Mouse (Mus musculus): ENCODE data around the gene Gm1043. TPM values are rescaled to one million over a fixed set of nuclear protein-coding genes. Genes with fewer than 3 reads are reported as not detected.

The Gm1043 gene
- polyA plus RNA-seq, 2 experiments from 2014 or later: 2.4 to 4.2 TPM

DNA sequence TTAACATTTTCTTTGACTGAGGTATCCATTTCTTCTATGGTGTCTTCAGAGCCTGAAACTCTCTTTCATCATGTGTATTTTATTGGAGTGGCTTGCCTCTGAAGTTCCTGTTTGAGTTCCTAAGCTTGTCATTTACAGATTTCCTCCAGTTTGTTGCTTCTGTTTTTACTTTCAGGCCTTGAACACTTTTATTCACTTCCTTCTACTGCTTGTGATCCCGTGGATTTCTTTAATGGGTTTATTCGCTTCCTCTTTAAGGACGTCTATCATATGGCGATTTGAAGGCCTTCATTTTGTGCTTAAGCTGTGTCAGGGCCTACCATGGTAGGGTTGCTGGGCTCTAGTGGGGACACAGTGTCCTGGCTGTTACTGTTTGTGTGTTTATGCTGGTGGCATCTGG lies 11.5 kb upstream of the Gm1043 start:
- no peak for ATAC-seq

DNA sequence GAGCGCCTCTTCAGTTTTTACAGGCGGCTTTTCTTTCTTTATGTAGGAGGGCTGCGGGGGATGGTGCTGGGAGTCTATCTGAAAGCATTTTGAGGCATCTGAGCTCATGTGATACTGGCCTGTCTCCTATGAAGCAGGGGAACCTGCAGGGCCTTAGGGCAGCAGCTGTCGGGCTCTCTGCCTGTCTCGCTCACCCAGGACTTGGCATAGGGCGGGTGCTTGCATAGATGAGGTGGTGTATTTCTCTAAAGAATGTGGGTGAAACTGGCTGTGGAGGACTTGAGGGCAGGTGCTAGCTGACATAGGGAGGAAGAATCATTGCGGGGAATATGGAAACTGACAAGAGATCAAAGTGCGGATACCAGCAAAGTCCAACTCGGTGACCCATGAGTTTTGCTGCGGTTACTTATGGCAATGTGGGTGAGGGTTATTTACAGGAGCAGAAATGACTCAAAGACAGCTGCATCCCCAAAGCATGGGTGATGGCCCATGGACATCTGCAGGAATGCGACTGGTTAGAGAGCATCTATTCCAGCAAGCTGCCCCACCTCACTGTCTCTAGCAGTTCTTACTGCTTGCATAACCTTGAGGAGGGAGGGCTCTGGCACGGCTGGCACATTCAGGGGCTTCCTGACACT lies 8.4 kb upstream of the Gm1043 start:
- ATAC-seq: no peak

GRCm38 (mm10) chr5:37077330-37077698 lies 7.9 kb upstream of the Gm1043 start:
- ATAC-seq: no peak

DNA sequence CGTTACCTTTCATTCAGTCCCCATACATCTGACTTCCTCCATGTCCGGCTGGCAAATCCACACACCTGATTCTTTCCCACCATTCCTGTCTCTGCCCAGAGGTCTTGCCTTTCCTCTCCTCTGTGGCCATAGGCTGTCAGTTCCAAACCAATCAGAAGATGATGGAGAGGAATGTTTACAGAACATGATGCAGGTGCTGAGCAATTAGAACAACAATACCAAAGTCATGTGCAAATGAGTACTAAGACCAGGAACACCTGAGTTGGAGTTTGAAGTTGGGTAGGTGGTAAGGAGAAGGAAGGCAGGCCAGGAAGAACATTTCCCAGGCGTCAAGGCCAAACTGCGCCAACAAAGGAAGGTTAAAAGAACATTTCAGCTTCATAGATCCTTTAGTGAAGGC lies 5.7 kb upstream of the Gm1043 start:
- no peak for ATAC-seq

DNA sequence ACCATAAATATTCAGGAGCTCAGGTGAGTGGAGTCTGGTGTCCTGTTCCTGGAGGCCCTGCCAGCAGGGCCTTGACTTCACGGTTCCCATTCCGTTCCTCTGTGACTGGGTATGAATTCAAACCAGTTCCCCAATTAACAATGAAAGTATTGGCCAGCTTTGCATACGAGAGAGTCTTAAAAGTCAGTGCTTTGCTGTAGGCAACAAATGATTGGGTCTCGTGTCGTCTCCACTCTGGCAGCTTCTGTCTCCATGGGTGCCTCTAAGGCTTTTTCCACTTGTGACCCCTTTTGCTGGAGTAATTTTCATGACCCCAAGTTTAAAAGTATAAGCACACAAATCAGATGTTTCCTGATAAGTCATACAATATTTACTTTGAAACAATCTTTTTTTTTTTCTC lies 4.6 kb upstream of the Gm1043 start:
- no peak for ATAC-seq

DNA sequence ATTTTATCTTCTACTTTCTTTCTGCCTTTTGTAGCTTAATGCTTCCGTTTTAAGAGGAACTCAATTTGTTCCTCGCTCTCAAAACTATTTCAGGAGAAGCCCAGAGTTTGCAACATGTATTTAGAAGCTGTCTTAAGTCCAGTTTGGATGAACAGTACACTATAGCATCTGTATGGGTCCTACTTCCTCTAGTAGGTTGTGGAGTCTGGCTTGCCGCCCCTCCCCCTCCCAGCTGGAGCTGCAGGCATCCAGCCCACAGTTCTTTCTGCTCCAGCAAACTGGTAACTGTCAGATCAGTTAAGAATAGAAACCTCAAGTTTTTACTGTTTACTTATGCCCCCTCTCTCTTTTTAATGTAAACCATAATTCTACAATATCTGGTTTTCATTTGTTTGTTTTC lies 2.8 kb upstream of the Gm1043 start:
- no peak for ATAC-seq

GRCm38 (mm10) chr5:37083209-37083770 lies 1.9 kb upstream of the Gm1043 start:
- ATAC-seq: no peak

DNA sequence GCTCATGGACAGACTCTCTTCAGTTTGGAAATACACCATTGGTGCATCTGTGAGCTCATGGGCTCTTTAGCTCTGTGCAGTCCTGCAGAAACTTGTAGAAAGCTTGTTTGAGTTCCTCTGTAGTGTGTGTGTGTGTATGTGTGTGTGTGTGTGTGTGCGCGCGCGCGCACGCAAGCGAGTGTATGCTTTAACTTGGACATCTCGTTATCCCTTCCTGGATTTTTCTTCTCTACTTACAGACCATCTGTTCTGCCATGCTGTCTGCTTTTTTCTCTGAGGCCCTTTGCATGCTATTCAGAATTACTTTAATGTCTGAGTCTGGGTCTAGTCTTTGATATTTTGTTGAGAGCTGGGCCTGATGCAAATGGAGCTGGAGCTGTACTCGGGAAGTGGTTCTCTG lies 1.3 kb upstream of the Gm1043 start:
- no peak for ATAC-seq

DNA sequence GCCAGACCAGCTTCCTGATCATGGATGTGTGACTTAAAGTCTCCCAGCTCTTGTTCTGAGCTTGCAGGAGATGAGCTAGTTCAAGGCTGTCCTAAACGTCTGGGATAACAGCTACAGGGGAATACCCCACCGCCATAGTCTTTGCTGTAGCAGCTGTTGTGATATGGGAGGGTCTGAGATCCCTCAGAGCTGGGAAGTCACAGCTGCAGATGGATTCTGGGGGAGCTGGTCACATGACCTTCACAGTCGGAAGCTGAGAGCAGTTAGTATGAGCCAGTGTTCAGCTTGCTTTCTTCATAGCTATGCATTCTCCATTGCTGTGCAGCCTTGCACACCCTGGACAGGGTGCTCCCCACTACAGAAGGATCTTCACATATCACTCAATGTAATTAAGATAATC lies 748 bp downstream of the Gm1043 start:
- ATAC-seq: no peak

GRCm38 (mm10) chr5:37087786-37088185 lies 2.6 kb downstream of the Gm1043 start:
- no peak for ATAC-seq

- no peak for ATAC-seq
Measured at GRCm38 (mm10) chr5:37088342-37089108, 3.4 kb downstream of the Gm1043 start.

DNA sequence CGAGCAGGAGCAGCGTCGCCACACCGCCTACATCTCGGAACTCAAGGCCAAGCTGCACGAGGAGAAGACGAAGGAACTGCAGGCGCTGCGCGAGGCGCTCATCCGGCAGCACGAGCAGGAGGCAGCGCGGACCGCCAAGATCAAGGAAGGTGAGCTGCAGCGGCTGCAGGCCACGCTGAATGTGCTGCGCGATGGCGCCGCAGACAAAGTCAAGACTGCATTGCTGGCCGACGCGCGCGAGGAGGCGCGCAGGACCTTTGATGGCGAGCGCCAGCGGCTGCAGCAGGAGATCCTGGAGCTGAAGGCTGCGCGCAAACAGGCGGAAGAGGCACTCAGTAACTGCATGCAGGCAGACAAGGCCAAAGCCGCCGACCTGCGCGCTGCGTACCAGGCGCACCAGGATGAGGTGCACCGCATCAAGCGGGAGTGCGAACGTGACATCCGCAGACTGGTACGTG lies 6.0 kb downstream of the Gm1043 start:
- ATAC-seq: no peak

GRCm38 (mm10) chr5:37094941-37095340 lies 9.8 kb downstream of the Gm1043 start:
- no peak for ATAC-seq

DNA sequence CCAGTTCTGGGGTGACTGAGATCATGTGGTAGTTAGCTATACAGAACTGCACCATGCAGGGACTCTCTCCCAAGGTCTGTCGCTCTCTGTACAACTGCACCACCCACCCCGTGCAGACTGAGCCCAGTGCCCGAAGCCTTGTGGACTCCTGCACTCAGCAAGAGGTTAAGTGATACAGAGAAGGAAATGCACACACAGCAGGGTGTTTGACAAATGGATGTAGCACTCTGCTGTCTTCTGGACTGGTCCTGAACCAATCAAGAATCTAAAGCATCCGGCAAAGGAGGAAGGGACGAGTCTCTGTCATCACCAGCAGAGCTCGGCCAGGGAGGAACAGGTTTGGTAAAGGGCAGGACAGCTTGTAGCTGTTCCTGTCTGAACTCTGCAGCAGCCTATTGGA lies 12.4 kb downstream of the Gm1043 start:
- no peak for ATAC-seq

DNA sequence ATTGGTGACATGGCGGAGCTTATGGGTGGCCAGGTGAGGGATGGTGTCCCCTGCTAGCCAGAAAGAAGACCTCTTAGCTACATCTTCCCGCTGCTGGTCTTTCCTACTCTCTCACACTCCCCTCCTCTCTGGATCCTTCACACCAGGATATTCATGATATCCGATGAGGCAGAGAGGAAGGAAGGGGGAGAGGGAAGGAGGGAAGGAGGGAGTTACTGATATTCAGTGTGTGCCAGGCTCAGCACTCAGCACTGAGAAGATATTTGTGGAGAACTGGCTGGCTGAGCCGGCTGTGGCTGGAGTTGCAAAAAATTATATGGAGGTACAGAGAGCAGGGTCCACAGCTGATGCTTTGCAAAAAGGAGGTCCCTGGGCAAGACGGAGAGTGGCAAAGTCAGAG lies 15.6 kb downstream of the Gm1043 start:
- no peak for ATAC-seq

GRCm38 (mm10) chr5:37101631-37102030 lies 16.5 kb downstream of the Gm1043 start:
- no peak for ATAC-seq

DNA sequence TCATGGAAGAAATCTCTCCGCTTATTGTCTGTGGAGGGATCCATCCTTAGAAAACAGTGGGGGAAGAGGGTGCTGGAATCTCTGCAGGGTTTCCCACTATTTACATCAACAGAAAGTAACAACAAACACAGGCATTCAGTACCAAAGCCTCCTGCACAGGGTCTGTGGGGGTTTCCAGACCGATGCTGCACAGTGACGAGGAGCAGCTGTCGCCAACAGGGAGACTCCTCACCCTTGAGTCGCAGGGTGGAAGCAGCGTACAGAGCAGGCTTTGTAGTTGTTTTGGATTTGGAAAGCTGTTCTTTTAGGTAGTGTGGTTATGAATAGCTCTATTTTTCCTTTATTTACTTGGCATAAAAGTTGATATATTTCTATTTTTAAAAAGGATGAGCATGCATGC lies 16.9 kb downstream of the Gm1043 start:
- no peak for ATAC-seq

GRCm38 (mm10) chr5:37105531-37106456 lies 20.6 kb downstream of the Gm1043 start:
- no peak for ATAC-seq

DNA sequence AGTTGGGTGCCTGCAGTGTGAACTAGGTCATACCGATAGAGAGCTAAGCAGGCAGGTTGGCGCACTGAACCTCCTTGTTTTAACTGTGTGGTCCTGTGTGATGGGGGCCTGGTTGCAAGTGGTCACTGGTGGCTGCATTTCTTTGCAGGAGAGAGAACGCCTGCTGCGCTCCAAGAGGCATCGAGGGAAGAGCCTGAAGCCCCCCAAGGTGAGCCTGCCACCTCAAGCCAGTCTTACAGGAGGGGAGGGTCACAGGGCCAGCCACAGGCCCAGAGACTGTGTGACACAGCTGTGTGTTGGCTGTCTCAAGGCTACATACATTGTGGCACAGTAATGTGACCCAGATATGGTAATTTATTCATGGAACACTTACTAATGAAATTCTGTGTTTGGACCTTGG lies 21.9 kb downstream of the Gm1043 start:
- no peak for ATAC-seq

DNA sequence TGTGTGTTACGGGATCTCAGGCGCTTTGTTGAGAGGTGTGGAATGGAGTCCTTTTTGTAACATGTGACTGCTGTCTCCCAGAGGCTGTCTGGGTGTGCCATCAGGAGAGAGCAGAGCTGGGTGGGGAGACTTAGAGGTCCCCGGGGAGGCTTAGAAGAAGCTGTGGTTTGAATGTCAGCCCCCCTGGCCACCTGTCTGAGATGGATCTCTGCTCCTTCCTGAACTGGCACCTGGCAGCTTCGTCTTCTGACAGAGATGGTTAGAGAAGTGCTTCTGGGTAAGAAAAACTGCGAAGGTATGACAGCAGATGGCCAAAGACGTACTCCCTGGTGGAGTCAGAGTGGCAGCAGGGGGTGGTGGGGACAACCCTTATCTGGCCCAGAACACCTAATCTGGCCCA lies 22.4 kb downstream of the Gm1043 start:
- ATAC-seq: no peak

GRCm38 (mm10) chr5:37109280-37109849 lies 24.2 kb downstream of the Gm1043 start:
- peak; percentile 90 for ATAC-seq

- no peak for ATAC-seq
Measured at GRCm38 (mm10) chr5:37112389-37112788, 27.2 kb downstream of the Gm1043 start.

- ATAC-seq: no peak
Measured at GRCm38 (mm10) chr5:37117126-37117525, 32.0 kb downstream of the Gm1043 start.
